Mouse (Mus musculus) right cerebral cortex, postnatal 10 days (tissue): ENCODE measurements around the gene Fgfr2.
A peak's percentile ranks its signal among the peaks of the same experiment; 100 is the strongest.

Source experiments
- DNase-seq, 2 experiments: peaks; one replicate each; pipeline ENCODE4 v3.0.0; 2021; ENCODE audit warnings: low spot score in 2 of 2

Fgfr2 gene

DNA sequence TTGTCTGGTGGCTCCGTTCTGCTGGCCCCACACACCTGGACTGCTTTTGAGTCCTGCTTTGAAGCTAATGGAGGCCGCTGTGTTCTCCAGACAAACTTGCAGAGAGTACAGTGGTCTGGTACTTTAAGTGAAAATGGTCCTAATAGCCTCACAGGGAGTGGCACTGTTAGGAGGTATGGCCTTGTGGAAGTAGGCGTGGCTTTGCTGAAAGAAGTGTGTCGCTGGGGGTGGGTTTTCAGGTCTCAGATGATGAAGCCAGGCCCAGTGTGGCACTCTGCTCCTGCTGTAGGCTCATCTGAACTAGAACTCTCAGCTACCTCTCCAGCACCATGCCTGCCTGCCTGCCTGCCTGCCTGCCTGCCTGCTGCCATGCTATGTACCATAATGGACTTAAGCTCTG is 2355.0 kb downstream of the Fgfr2 start:
- no peak for DNase-seq

GRCm38 (mm10) chr7:130766411-130767170 is 2356.6 kb downstream of the Fgfr2 start:
- no peak for DNase-seq

GRCm38 (mm10) chr7:130764160-130764559 is 2359.0 kb downstream of the Fgfr2 start:
- no peak for DNase-seq

GRCm38 (mm10) chr7:130762071-130762897 is 2360.9 kb downstream of the Fgfr2 start:
- DNase-seq: peak; percentile 82 to 84

- DNase-seq: no peak
Observed at GRCm38 (mm10) chr7:130757326-130757865, 2365.8 kb downstream of the Fgfr2 start.

GRCm38 (mm10) chr7:130756343-130756835 is 2366.8 kb downstream of the Fgfr2 start:
- no peak for DNase-seq

DNA sequence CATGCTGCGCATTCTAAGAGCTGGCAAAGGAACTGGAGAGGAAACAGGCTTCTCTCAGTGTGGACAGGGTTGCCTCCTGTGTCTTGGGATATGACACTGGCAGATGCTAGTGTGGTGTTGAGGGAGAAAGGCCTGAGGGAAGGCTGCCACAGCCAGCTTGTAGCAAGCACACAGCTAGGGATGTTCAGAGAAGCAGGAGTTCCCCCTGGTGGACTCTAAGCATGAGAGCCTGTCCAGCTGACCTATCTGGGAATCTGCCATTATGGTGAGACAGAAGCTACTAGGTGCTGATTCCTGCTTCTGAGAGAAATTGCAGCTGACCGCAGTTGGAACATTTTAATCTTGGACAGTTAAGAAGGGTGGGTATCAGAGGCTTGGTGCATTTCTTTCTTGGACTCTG is 2368.4 kb downstream of the Fgfr2 start:
- DNase-seq: no peak

DNA sequence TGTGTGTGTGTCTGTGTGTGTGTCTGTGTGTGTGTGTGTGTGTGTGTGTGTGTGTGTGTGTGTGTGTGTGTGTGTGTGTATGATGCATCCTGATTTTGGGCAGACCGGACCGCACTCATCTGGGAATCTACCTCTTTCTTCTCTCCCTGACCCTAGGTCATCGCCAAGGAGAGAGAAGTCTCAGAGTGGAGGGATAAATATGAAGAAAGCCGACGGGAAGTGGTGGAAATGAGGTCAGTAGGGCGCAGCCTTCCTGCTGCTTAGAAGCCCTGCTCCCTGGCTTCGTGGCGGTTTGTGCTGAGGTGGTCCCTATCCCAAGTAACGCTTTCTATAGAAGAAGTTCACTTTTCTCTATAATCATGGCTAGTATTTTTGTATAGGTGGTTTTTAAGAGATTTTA is 2371.5 kb downstream of the Fgfr2 start:
- no peak for DNase-seq

- DNase-seq: peak; percentile 53 to 65
Observed at GRCm38 (mm10) chr7:130750752-130751490, 2372.2 kb downstream of the Fgfr2 start.

- no peak for DNase-seq
Observed at GRCm38 (mm10) chr7:130749165-130749564, 2374.0 kb downstream of the Fgfr2 start.

DNA sequence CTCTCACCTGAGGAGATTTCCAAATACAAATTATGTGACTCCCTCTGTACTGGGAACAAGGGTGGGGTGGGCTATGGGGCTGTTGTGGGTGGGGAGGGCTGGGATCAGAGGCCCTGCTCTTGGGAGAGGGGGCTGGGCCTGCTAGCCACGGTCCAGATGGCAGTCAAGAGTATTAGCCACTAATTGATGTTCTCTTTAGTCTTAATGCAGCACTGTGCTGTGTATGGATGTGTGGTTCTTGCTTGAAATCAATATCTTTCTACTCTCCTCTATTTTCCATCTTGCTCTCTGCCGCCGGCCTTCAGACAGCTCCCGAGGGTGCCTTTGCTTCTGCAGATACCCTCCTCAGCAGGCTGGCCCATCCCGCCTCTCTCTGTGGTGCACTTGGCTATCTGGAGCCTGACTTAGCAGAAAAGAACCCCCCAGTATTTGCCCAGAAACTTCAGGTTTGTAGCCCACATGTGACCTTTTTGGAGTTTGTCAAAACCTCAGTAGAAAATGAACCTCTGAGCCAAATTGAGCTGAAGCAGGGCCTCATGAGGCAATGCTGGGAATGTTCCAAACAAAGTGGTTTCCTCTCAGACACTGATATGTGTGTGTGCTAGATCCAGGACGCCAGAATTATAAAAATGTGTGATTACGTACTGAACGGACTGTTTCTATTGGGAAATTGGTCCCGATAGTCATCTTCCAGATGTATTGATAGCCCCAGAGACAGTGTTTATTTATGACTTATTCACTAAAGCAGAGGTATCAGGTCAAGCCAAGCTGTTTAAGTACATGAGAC is 2379.7 kb downstream of the Fgfr2 start:
- DNase-seq: no peak

DNA sequence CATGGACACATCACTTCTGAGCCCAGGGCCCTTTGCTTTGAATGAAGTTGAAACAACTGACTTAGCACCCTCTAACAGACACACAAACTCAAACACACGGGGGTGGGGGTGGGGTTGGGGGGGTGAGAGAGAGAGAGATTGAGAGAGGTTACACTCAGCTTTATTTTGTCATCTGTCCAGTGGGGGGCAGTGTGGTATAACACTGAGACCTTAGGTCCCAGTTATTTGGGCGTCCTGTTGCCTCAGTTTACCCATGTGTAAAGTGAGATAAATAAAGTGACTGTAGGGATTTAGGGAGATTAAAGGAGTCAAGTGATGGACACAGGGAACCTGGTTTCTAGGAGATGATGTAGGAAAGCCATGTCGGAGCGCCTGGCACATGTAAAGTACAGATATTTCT is 2382.1 kb downstream of the Fgfr2 start:
- no peak for DNase-seq

GRCm38 (mm10) chr7:130734195-130734787 is 2388.9 kb downstream of the Fgfr2 start:
- no peak for DNase-seq

GRCm38 (mm10) chr7:130733423-130733822 is 2389.7 kb downstream of the Fgfr2 start:
- DNase-seq: no peak

DNA sequence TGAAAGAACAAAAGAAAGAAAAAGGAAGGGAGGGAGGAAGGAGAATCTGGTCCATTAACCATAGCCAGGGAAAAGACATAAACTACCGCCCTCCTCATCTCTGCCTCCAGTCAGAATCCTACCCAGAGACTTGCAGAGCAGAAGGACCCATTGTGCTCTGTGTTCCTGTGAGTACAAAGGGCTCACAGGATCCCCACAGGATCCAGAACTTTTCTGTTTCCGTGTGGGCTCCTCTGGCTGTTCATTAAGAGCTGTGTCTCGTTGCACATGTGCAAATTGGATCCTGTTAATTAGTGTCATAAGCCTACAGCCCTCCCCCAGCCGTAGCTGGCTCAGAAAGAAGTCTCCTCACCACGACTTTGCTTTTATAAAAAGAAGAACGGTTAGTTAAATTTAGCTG is 2390.2 kb downstream of the Fgfr2 start:
- no peak for DNase-seq

DNA sequence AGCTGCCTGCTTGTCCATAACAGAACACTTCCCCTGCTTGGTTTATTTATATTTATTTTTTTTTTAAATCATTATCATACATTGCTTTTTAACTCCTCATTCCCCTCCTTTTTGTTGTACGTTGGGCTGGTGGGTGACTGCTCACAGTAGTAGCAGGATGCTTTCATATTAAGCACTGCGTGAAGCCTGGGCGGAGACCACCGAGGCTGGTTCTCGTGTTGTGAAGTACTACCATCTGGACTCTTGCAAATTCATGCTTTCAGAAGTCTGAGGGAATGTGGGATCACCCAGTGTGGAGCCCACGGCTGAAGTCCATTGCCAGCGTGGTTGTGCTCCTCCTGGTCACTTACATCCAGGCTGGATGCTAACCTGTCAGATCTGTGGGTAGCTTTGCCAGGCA is 2391.4 kb downstream of the Fgfr2 start:
- no peak for DNase-seq

- no peak for DNase-seq
Observed at GRCm38 (mm10) chr7:130727560-130727959, 2395.6 kb downstream of the Fgfr2 start.

DNA sequence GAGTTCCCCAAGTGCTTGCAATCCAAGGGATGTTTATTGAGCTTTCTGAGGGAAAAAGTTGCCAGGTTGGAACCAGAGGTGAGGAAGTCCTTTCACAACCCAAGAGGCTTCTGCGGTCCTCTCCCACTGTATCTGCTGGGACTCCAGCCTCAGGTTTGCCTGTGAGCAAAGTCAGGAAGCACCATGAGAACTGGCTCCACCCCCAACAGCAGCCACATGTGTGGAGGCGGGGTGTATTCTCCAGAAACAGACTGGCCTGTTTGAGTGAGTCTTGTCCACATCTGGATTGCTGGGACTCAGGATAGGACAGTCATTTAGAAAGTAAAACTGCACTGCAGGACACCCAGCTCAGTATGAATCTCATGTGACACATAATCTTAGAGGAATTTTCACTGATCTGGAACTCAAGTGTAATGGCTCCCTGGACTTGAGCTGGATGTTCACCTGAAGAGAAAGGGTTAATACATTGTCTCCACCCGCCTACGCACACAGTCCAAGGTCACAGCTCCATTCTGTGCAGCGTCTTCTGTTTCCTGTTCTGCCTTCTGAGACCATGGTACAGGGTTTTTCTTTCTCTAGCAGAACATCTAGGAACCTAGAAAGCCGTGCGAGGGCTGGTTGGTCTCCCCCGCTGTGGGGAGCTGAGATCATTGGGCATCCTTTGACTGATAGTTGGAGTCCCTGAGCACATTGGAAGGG is 2396.3 kb downstream of the Fgfr2 start:
- DNase-seq: no peak

DNA sequence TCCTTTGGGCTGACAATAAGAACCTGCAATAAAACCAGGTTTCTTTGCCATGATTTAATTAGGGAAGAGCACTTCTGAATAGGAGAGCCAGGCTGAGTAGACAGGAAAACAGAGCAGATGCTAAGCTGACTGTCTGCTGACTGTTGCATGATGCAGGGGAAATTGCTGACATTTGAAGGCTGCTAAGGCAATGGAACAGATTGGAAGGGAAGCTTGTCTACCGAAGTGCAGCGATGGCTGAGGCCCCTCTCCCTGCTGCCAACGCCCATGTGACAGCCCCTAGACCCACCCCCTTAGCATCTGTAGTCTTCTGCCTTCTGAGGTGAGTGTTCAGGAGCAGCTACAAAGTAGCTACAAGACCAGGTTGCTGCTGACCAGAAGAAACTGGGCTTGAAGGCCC is 2397.0 kb downstream of the Fgfr2 start:
- peak in 1 of 2 experiments; percentile 62 for DNase-seq
